Mouse (Mus musculus) liver, embryonic 12.5 days (tissue): ENCODE data around the gene Map1b. TPM values are rescaled to one million over a fixed set of nuclear protein-coding genes. Genes with fewer than 3 reads are reported as not detected.

Experiments used
- ATAC-seq: fragments of 200-750 bp; cut with Nextera tagmentation; 2 replicates; pipeline ENCODE4 v1.8.0; 2017; ENCODE audit warnings: moderate number of reproducible peaks, mild to moderate bottlenecking, moderate library complexity
- H3K27ac ChIP-seq: fragments of 300-500 bp; sonication (generic); 2 replicates; pipeline ENCODE4 v1.5.1; 2016; ENCODE audit warnings: mild to moderate bottlenecking
- H3K27me3 ChIP-seq: fragments of 300-500 bp; sonication (generic); replicated peaks from 2 replicates; pipeline ENCODE4 v1.6.1; 2016; ENCODE audit warnings: mild to moderate bottlenecking, moderate library complexity
- H3K36me3 ChIP-seq: fragments of 300-500 bp; sonication (generic); 2 replicates; pipeline ENCODE4 v1.6.1; 2016; ENCODE audit warnings: mild to moderate bottlenecking, moderate library complexity
- H3K4me1 ChIP-seq: fragments of 300-500 bp; sonication (generic); 2 replicates; pipeline ENCODE4 v1.6.1; 2016
- H3K4me2 ChIP-seq: fragments of 300-500 bp; sonication (generic); 2 replicates; pipeline ENCODE4 v1.6.1; 2016; ENCODE audit warnings: mild to moderate bottlenecking, moderate library complexity
- H3K4me3 ChIP-seq: fragments of 300-500 bp; sonication (generic); 2 replicates; pipeline ENCODE4 v1.5.1; 2016; ENCODE audit warnings: mild to moderate bottlenecking, moderate library complexity
- H3K9ac ChIP-seq: fragments of 300-500 bp; sonication (generic); 2 replicates; pipeline ENCODE4 v1.6.1; 2016; ENCODE audit warnings: mild to moderate bottlenecking, moderate library complexity
- H3K9me3 ChIP-seq: fragments of 300-500 bp; sonication (generic); replicated peaks from 2 replicates; pipeline ENCODE4 v1.6.1; 2016; ENCODE audit warnings: mild to moderate bottlenecking, moderate library complexity
- WGBS: fragments of 180-500 bp; shearing (Covaris S2); methylation state at CpG from one replicate; pipeline ENCODE4 v1.1.7; 2016; ENCODE audit not compliant: insufficient replicate concordance; 5-methylcytosine and 5-hydroxymethylcytosine counted together
- polyA plus RNA-seq: library from polyadenylated mRNA; unstranded; fragments of >200 nt; fragmentation: Nextera tagmentation; extraction: Ambion mirVana; gene quantifications from 2 replicates; pipeline ENCODE4 v1.2.1, GENCODE M21; 2016

Gene Map1b
- polyA plus RNA-seq, 1 experiment from 2014 or later = 11.2 TPM

- ATAC-seq = no peak
- H3K4me2 ChIP-seq = no peak overlapping the region
- H3K27ac ChIP-seq = no peak overlapping the region
- H3K27me3 ChIP-seq = no peaks in the 10 kb centered on the region
- 11% methylated on average over 6 of the region's 6 CpGs for WGBS
- no peak overlapping the region for H3K4me3 ChIP-seq
- no peaks in the 10 kb centered on the region for H3K36me3 ChIP-seq
- no peaks in the 10 kb centered on the region for H3K9me3 ChIP-seq
- H3K9ac ChIP-seq = no peak overlapping the region
- H3K4me1 ChIP-seq = no peaks in the 10 kb centered on the region
These were observed 40.9 kb downstream of the Map1b start for GRCm38 (mm10) chr13:99475488-99475887.

- no peak overlapping the region for H3K9ac ChIP-seq
- no peaks in the 10 kb centered on the region for H3K27me3 ChIP-seq
- no peak overlapping the region for H3K27ac ChIP-seq
- no peak overlapping the region for H3K4me2 ChIP-seq
- H3K36me3 ChIP-seq = no peaks in the 10 kb centered on the region
- no peaks in the 10 kb centered on the region for H3K9me3 ChIP-seq
- H3K4me3 ChIP-seq = no peak overlapping the region
- H3K4me1 ChIP-seq = no peaks in the 10 kb centered on the region
- ATAC-seq = no peak
- 16% methylated on average over 5 of the region's 5 CpGs for WGBS
These were observed 41.3 kb downstream of the Map1b start for GRCm38 (mm10) chr13:99475033-99475432.

GRCm38 (mm10) chr13:99474108-99474507, 42.2 kb downstream of the Map1b start:
- no peak for ATAC-seq
- H3K4me1 ChIP-seq = no peaks in the 10 kb centered on the region
- no peaks in the 10 kb centered on the region for H3K9me3 ChIP-seq
- no peaks in the 10 kb centered on the region for H3K27me3 ChIP-seq
- H3K36me3 ChIP-seq = no peaks in the 10 kb centered on the region
- H3K27ac ChIP-seq = no peak overlapping the region
- WGBS = 73% methylated on average over 7 of the region's 7 CpGs
- H3K4me2 ChIP-seq = no peak overlapping the region
- no peak overlapping the region for H3K4me3 ChIP-seq
- no peak overlapping the region for H3K9ac ChIP-seq

- H3K9ac ChIP-seq = no peak overlapping the region
- no peaks in the 10 kb centered on the region for H3K27me3 ChIP-seq
- H3K4me1 ChIP-seq = no peaks in the 10 kb centered on the region
- ATAC-seq = no peak
- no peak overlapping the region for H3K27ac ChIP-seq
- 66% methylated on average over 9 of the region's 9 CpGs for WGBS
- no peaks in the 10 kb centered on the region for H3K9me3 ChIP-seq
- H3K36me3 ChIP-seq = no peaks in the 10 kb centered on the region
- H3K4me3 ChIP-seq = no peak overlapping the region
- H3K4me2 ChIP-seq = no peak overlapping the region
These were observed 44.3 kb downstream of the Map1b start for GRCm38 (mm10) chr13:99472028-99472427.

GRCm38 (mm10) chr13:99470084-99470483, 46.3 kb downstream of the Map1b start:
- H3K36me3 ChIP-seq = no peaks in the 10 kb centered on the region

GRCm38 (mm10) chr13:99468267-99468666, 48.1 kb downstream of the Map1b start:
- 57% methylated on average over 2 of the region's 2 CpGs for WGBS
- no peaks in the 10 kb centered on the region for H3K36me3 ChIP-seq
- no peaks in the 10 kb centered on the region for H3K27me3 ChIP-seq
- H3K27ac ChIP-seq = no peak overlapping the region
- H3K4me1 ChIP-seq = no peaks in the 10 kb centered on the region
- no peak overlapping the region for H3K4me2 ChIP-seq
- H3K4me3 ChIP-seq = no peak overlapping the region
- H3K9ac ChIP-seq = no peak overlapping the region
- ATAC-seq = no peak
- H3K9me3 ChIP-seq = no peaks in the 10 kb centered on the region

More at GRCm38 (mm10) chr13:99470084-99470483, 46.3 kb downstream of the Map1b start:
- Histone ChIP-seq H3K27me3 (no peaks in the 10 kb centered on the region), H3K4me2 (no peak overlapping the region), H3K4me1 (no peaks in the 10 kb centered on the region), H3K27ac (no peak overlapping the region), H3K9me3 (no peaks in the 10 kb centered on the region), H3K4me3 (no peak overlapping the region), H3K9ac (no peak overlapping the region)
- ATAC-seq = no peak
- WGBS = 75% methylated on average over 7 of the region's 7 CpGs

GRCm38 (mm10) chr13:99466811-99467315, 49.5 kb downstream of the Map1b start:
- no peaks in the 10 kb centered on the region for H3K4me1 ChIP-seq
- H3K9me3 ChIP-seq = no peaks in the 10 kb centered on the region
- H3K9ac ChIP-seq = no peak overlapping the region
- no peaks in the 10 kb centered on the region for H3K36me3 ChIP-seq
- H3K4me2 ChIP-seq = no peak overlapping the region
- no peak overlapping the region for H3K4me3 ChIP-seq
- no peak overlapping the region for H3K27ac ChIP-seq
- no peak for ATAC-seq
- no peaks in the 10 kb centered on the region for H3K27me3 ChIP-seq
- WGBS = 57% methylated on average over 6 of the region's 6 CpGs

- no peak for ATAC-seq
- no peaks in the 10 kb centered on the region for H3K9me3 ChIP-seq
- no peak overlapping the region for H3K9ac ChIP-seq
- 49% methylated on average over 2 of the region's 2 CpGs for WGBS
- H3K4me3 ChIP-seq = no peak overlapping the region
- no peaks in the 10 kb centered on the region for H3K36me3 ChIP-seq
- no peak overlapping the region for H3K27ac ChIP-seq
- no peak overlapping the region for H3K4me2 ChIP-seq
- H3K4me1 ChIP-seq = no peaks in the 10 kb centered on the region
- no peaks in the 10 kb centered on the region for H3K27me3 ChIP-seq
These were observed 50.3 kb downstream of the Map1b start for GRCm38 (mm10) chr13:99466064-99466463.

- no peak overlapping the region for H3K27ac ChIP-seq
- no peak overlapping the region for H3K4me2 ChIP-seq
- H3K9me3 ChIP-seq = no peaks in the 10 kb centered on the region
- no peak for ATAC-seq
- no peak overlapping the region for H3K4me3 ChIP-seq
- no peak overlapping the region for H3K9ac ChIP-seq
- H3K27me3 ChIP-seq = no peaks in the 10 kb centered on the region
- WGBS = 70% methylated on average over 4 of the region's 4 CpGs
- no peaks in the 10 kb centered on the region for H3K36me3 ChIP-seq
- no peaks in the 10 kb centered on the region for H3K4me1 ChIP-seq
These were observed 51.8 kb downstream of the Map1b start for GRCm38 (mm10) chr13:99464551-99464950.

- WGBS = 61% methylated on average over 4 of the region's 4 CpGs
These were observed 54.5 kb downstream of the Map1b start for GRCm38 (mm10) chr13:99461886-99462285.

GRCm38 (mm10) chr13:99459612-99460011, 56.7 kb downstream of the Map1b start:
- Histone ChIP-seq H3K4me3 (no peak overlapping the region), H3K9me3 (no peaks in the 10 kb centered on the region), H3K4me1 (no peaks in the 10 kb centered on the region), H3K36me3 (no peaks in the 10 kb centered on the region), H3K9ac (no peak overlapping the region), H3K4me2 (no peak overlapping the region), H3K27ac (no peak overlapping the region), H3K27me3 (no peaks in the 10 kb centered on the region)
- ATAC-seq = no peak
- WGBS = 75% methylated on average over 4 of the region's 4 CpGs

More at GRCm38 (mm10) chr13:99461886-99462285, 54.5 kb downstream of the Map1b start:
- Histone ChIP-seq H3K9me3 (no peaks in the 10 kb centered on the region), H3K36me3 (no peaks in the 10 kb centered on the region), H3K9ac (no peak overlapping the region), H3K27ac (no peak overlapping the region), H3K4me2 (no peak overlapping the region), H3K4me3 (no peak overlapping the region), H3K4me1 (no peaks in the 10 kb centered on the region), H3K27me3 (no peaks in the 10 kb centered on the region)
- ATAC-seq = no peak

- Histone ChIP-seq H3K9me3 (no peaks in the 10 kb centered on the region), H3K27me3 (no peaks in the 10 kb centered on the region), H3K4me3 (no peak overlapping the region), H3K4me1 (no peaks in the 10 kb centered on the region), H3K4me2 (no peak overlapping the region), H3K36me3 (no peaks in the 10 kb centered on the region), H3K9ac (no peak overlapping the region), H3K27ac (no peak overlapping the region)
- WGBS = 74% methylated on average over 12 of the region's 12 CpGs
- no peak for ATAC-seq
These were observed 57.5 kb downstream of the Map1b start for GRCm38 (mm10) chr13:99458658-99459386.

- no peak overlapping the region for H3K4me3 ChIP-seq
- H3K27me3 ChIP-seq = no peaks in the 10 kb centered on the region
- H3K27ac ChIP-seq = no peak overlapping the region
- H3K4me2 ChIP-seq = no peak overlapping the region
- H3K4me1 ChIP-seq = no peaks in the 10 kb centered on the region
- no peaks in the 10 kb centered on the region for H3K36me3 ChIP-seq
- WGBS = 72% methylated on average over 7 of the region's 7 CpGs
- no peak for ATAC-seq
- H3K9me3 ChIP-seq = no peaks in the 10 kb centered on the region
- H3K9ac ChIP-seq = no peak overlapping the region
These were observed 61.4 kb downstream of the Map1b start for GRCm38 (mm10) chr13:99454977-99455376.
